Mouse (Mus musculus) gastrocnemius, postnatal 4 days (tissue): ENCODE results near the gene Zfp180. TPM values are rescaled to one million over a fixed set of nuclear protein-coding genes. Genes with fewer than 3 reads are reported as not detected.

Experiments used
- total RNA-seq, 2 experiments: library from RNA; stranded (reverse); gene quantifications; 2 replicates each; pipeline ENCODE4 v1.2.3; 2021

Gene Zfp180
- total RNA-seq, 2 experiments from 2014 or later = 9.1 TPM

Other genes with a start within 250 kb of the Zfp180 start
- gene Vmn1r176, start 244.6 kb upstream of the Zfp180 start, total RNA-seq = not detected
- not detected for gene Vmn1r177, start 215.5 kb upstream of the Zfp180 start, total RNA-seq
- not detected for gene Vmn1r178, start 189.9 kb upstream of the Zfp180 start, total RNA-seq
- gene Vmn1r179, start 154.9 kb upstream of the Zfp180 start, total RNA-seq = not detected
- not detected for gene Vmn1r180, start 131.3 kb upstream of the Zfp180 start, total RNA-seq
- gene Vmn1r181, start 107.3 kb upstream of the Zfp180 start, total RNA-seq = not detected
- not detected for gene V1rd19, start 80.2 kb upstream of the Zfp180 start, total RNA-seq
- not detected for gene Vmn1r183, start 28.7 kb upstream of the Zfp180 start, total RNA-seq
- 1 to 10 TPM; 4.4 to 4.5 TPM for gene Zfp112, start 30.4 kb downstream of the Zfp180 start, total RNA-seq
- gene Zfp235, start 52.2 kb downstream of the Zfp180 start, total RNA-seq = 1 to 10 TPM; 6.1 to 8.6 TPM
- gene Zfp114, start 93.1 kb downstream of the Zfp180 start, total RNA-seq = under 1 TPM; 0.57 to 0.83 TPM
- gene Zfp111, start 129.5 kb downstream of the Zfp180 start, total RNA-seq = 10 to 100 TPM in 1 of 2 experiments, 1 to 10 TPM in 1; 9.2 to 10.1 TPM
- 1 to 10 TPM; 2.1 to 2.2 TPM for gene Zfp109, start 155.6 kb downstream of the Zfp180 start, total RNA-seq
- 1 to 10 TPM; 2.1 to 2.2 TPM for gene Zfp108, start 172.9 kb downstream of the Zfp180 start, total RNA-seq
- 1 to 10 TPM; 3.9 to 5.5 TPM for gene Zfp93, start 188.5 kb downstream of the Zfp180 start, total RNA-seq
- gene Zfp61, start 219.3 kb downstream of the Zfp180 start, total RNA-seq = 1 to 10 TPM; 8.7 to 8.9 TPM
- 1 to 10 TPM; 4.0 to 4.2 TPM for gene Zfp94, start 234.7 kb downstream of the Zfp180 start, total RNA-seq